Comparison of ENCODE assay signal across 22 mouse cellular contexts in genomic region chr6:124593121-124593520, GRCm38 (mm10). TPM values are rescaled to one million over a fixed set of nuclear protein-coding genes. Genes with fewer than 3 reads are reported as not detected.
"Had no signal": no experiment of that assay in that cellular context is flagged by ENCODE, and none has a peak within 500 bp of the region (broad histone marks: within the 10 kb centered on the region; RNA-seq: fewer than 3 reads in every experiment).

No protein-coding gene starts in this region.

- H3K27ac ChIP-seq: neural tube, embryonic 13.5 days; neural tube, embryonic 15.5 days; stomach, embryonic 15.5 days; stomach, postnatal 0 days had no signal

- H3K9me3 ChIP-seq: neural tube, embryonic 13.5 days; neural tube, embryonic 15.5 days; stomach, embryonic 15.5 days had no signal

- H3K9ac ChIP-seq: neural tube, embryonic 13.5 days; neural tube, embryonic 15.5 days; stomach, embryonic 15.5 days had no signal

- DNase-seq: retina, postnatal 1 day; right cerebral cortex, adult 18-20 months; right cerebral cortex, postnatal 14 days; right cerebral cortex, postnatal 25 days; right cerebral cortex, postnatal 4 days; spleen, adult 18-20 months; thymus, adult 18-20 months; thymus, adult 2 months; thymus, postnatal 14 days; thymus, postnatal 25 days; thymus, postnatal 36 days; thymus, postnatal 4 days had no signal

- H3K4me2 ChIP-seq: neural tube, embryonic 13.5 days; neural tube, embryonic 15.5 days; stomach, embryonic 15.5 days had no signal

- H3K36me3 ChIP-seq: neural tube, embryonic 13.5 days; neural tube, embryonic 15.5 days; stomach, embryonic 15.5 days had no signal

- H3K4me3 ChIP-seq: neural tube, embryonic 13.5 days; neural tube, embryonic 15.5 days; stomach, embryonic 15.5 days had no signal

- H3K27me3 ChIP-seq: neural tube, embryonic 13.5 days; neural tube, embryonic 15.5 days; stomach, embryonic 15.5 days had no signal

- H3K4me1 ChIP-seq: neural tube, embryonic 13.5 days; neural tube, embryonic 15.5 days; stomach, embryonic 15.5 days had no signal

RNA-seq across cellular contexts. Expression of gene C1rb, which starts 23.0 kb away (rescaled TPM):
- total RNA-seq: neutrophil, adult 5-6 weeks had no signal
- polyA plus RNA-seq: neural tube, embryonic 13.5 days; neural tube, embryonic 14.5 days; neural tube, embryonic 15.5 days; small intestine, adult 2 months; stomach, embryonic 14.5 days; stomach, embryonic 15.5 days; stomach, embryonic 16.5 days; stomach, postnatal 0 days; thymus, adult 2 months; thymus, postnatal 0 days had no signal

RNA-seq across cellular contexts. Expression of gene C1s2, which starts 42.8 kb away (rescaled TPM):
- total RNA-seq: neutrophil, adult 5-6 weeks had no signal
- polyA plus RNA-seq: neural tube, embryonic 13.5 days; small intestine, adult 2 months; stomach, embryonic 14.5 days; stomach, embryonic 16.5 days had no signal

RNA-seq across cellular contexts. Expression of gene C1s1, which starts 51.0 kb away (rescaled TPM):
- total RNA-seq: neutrophil, adult 5-6 weeks had no signal
